Mouse (Mus musculus): ENCODE results near the gene Cbx8. TPM values are rescaled to one million over a fixed set of nuclear protein-coding genes. Genes with fewer than 3 reads are reported as not detected.

The Cbx8 gene
- polyA plus RNA-seq, 1 experiment = 4.7 TPM

- Histone ChIP-seq H3K4me1 (ENCODE audit: control insufficient read depth, insufficient read depth, insufficient read length, low read length) (peaks cover 29% of the 10 kb centered on the region), H3K36me3 (ENCODE audit: control insufficient read depth, insufficient read depth, low read length) (no peaks in the 10 kb centered on the region), H3K4me3 (ENCODE audit: low read depth, low read length) (peak overlapping the region; percentile 71), H3K27me3 (ENCODE audit: control insufficient read depth, insufficient read depth, low read length) (peaks cover 45% of the 10 kb centered on the region), H3K27ac (ENCODE audit: insufficient read depth, low read depth, low read length) (peak overlapping the region; percentile 37; the same call in 1 of the 2 replicates)
- TF ChIP-seq CTCF (IDR thresholded peaks at IDR 0.05; ENCODE audit: extremely low read depth, insufficient read length, insufficient replicate concordance, low read depth, low read length) (no peak), POLR2A (IDR thresholded peaks at IDR 0.05; ENCODE audit: low read depth, low read length) (no peak)
- 12% methylated on average over 9 of the region's 9 CpGs for WGBS
These were observed 16.5 kb upstream of the Cbx8 start for GRCm38 (mm10) chr11:119057291-119057690.

GRCm38 (mm10) chr11:119056301-119057211, 15.8 kb upstream of the Cbx8 start:
- TF ChIP-seq POLR2A (IDR thresholded peaks at IDR 0.05; ENCODE audit: low read depth, low read length) (peak; percentile 41; the same call in 1 of the 2 replicates), CTCF (IDR thresholded peaks at IDR 0.05; ENCODE audit: extremely low read depth, insufficient read length, insufficient replicate concordance, low read depth, low read length) (no peak)
- peak overlapping the region; percentile 71 for H3K4me3 ChIP-seq (ENCODE audit: low read depth, low read length)
- WGBS = 1% methylated on average over 65 of the region's 65 CpGs
- H3K27ac ChIP-seq (ENCODE audit: insufficient read depth, low read depth, low read length) = peak overlapping the region; percentile 37
- peaks cover 35% of the 10 kb centered on the region for H3K4me1 ChIP-seq (ENCODE audit: control insufficient read depth, insufficient read depth, insufficient read length, low read length)
- H3K27me3 ChIP-seq (ENCODE audit: control insufficient read depth, insufficient read depth, low read length) = peaks cover 47% of the 10 kb centered on the region
- no peaks in the 10 kb centered on the region for H3K36me3 ChIP-seq (ENCODE audit: control insufficient read depth, insufficient read depth, low read length)

- H3K27ac ChIP-seq (ENCODE audit: insufficient read depth, low read depth, low read length) = no peak overlapping the region
- peaks cover 47% of the 10 kb centered on the region for H3K27me3 ChIP-seq (ENCODE audit: control insufficient read depth, insufficient read depth, low read length)
- TF ChIP-seq POLR2A (IDR thresholded peaks at IDR 0.05; ENCODE audit: low read depth, low read length) (no peak), CTCF (IDR thresholded peaks at IDR 0.05; ENCODE audit: extremely low read depth, insufficient read length, insufficient replicate concordance, low read depth, low read length) (no peak)
- peak overlapping the region; percentile 71 for H3K4me3 ChIP-seq (ENCODE audit: low read depth, low read length)
- no peaks in the 10 kb centered on the region for H3K36me3 ChIP-seq (ENCODE audit: control insufficient read depth, insufficient read depth, low read length)
- peaks cover 38% of the 10 kb centered on the region for H3K4me1 ChIP-seq (ENCODE audit: control insufficient read depth, insufficient read depth, insufficient read length, low read length)
- 2% methylated on average over 32 of the region's 32 CpGs for WGBS
These were observed 14.9 kb upstream of the Cbx8 start for GRCm38 (mm10) chr11:119055571-119056131.

GRCm38 (mm10) chr11:119054351-119055345, 13.9 kb upstream of the Cbx8 start:
- H3K27ac ChIP-seq (ENCODE audit: insufficient read depth, low read depth, low read length) = no peak overlapping the region
- no peaks in the 10 kb centered on the region for H3K36me3 ChIP-seq (ENCODE audit: control insufficient read depth, insufficient read depth, low read length)
- H3K4me1 ChIP-seq (ENCODE audit: control insufficient read depth, insufficient read depth, insufficient read length, low read length) = peaks cover 48% of the 10 kb centered on the region
- peak overlapping the region; percentile 71 for H3K4me3 ChIP-seq (ENCODE audit: low read depth, low read length)
- TF ChIP-seq POLR2A (IDR thresholded peaks at IDR 0.05; ENCODE audit: low read depth, low read length) = no peak
- TF ChIP-seq CTCF (IDR thresholded peaks at IDR 0.05; ENCODE audit: extremely low read depth, insufficient read length, insufficient replicate concordance, low read depth, low read length) = peak; percentile 73; the same call in 1 of the 2 replicates
- H3K27me3 ChIP-seq (ENCODE audit: control insufficient read depth, insufficient read depth, low read length) = peaks cover 51% of the 10 kb centered on the region
- WGBS = 4% methylated on average over 47 of the region's 47 CpGs

GRCm38 (mm10) chr11:119053738-119054350, 13.1 kb upstream of the Cbx8 start:
- no peak overlapping the region for H3K27ac ChIP-seq (ENCODE audit: insufficient read depth, low read depth, low read length)
- H3K36me3 ChIP-seq (ENCODE audit: control insufficient read depth, insufficient read depth, low read length) = no peaks in the 10 kb centered on the region
- peaks cover 50% of the 10 kb centered on the region for H3K4me1 ChIP-seq (ENCODE audit: control insufficient read depth, insufficient read depth, insufficient read length, low read length)
- no peak for TF ChIP-seq POLR2A (IDR thresholded peaks at IDR 0.05; ENCODE audit: low read depth, low read length)
- no peak for TF ChIP-seq CTCF (IDR thresholded peaks at IDR 0.05; ENCODE audit: extremely low read depth, insufficient read length, insufficient replicate concordance, low read depth, low read length)
- WGBS = 2% methylated on average over 33 of the region's 35 CpGs
- peaks cover 51% of the 10 kb centered on the region for H3K27me3 ChIP-seq (ENCODE audit: control insufficient read depth, insufficient read depth, low read length)
- peak overlapping the region; percentile 64 for H3K4me3 ChIP-seq (ENCODE audit: low read depth, low read length)

- peak overlapping the region; percentile 89 for H3K27ac ChIP-seq (ENCODE audit: insufficient read depth, low read depth, low read length)
- TF ChIP-seq CTCF (IDR thresholded peaks at IDR 0.05; ENCODE audit: extremely low read depth, insufficient read length, insufficient replicate concordance, low read depth, low read length) (0 out of 2 replicates have a peak, but pooled peaks have one; percentile 13), POLR2A (IDR thresholded peaks at IDR 0.05; ENCODE audit: low read depth, low read length) (no peak; the same call in 1 of the 2 replicates)
- WGBS = 1% methylated on average over 42 of the region's 42 CpGs
- H3K27me3 ChIP-seq (ENCODE audit: control insufficient read depth, insufficient read depth, low read length) = peaks cover 51% of the 10 kb centered on the region
- no peaks in the 10 kb centered on the region for H3K36me3 ChIP-seq (ENCODE audit: control insufficient read depth, insufficient read depth, low read length)
- peak overlapping the region; percentile 64 for H3K4me3 ChIP-seq (ENCODE audit: low read depth, low read length)
- peaks cover 44% of the 10 kb centered on the region for H3K4me1 ChIP-seq (ENCODE audit: control insufficient read depth, insufficient read depth, insufficient read length, low read length)
These were observed 12.5 kb upstream of the Cbx8 start for GRCm38 (mm10) chr11:119053257-119053670.

Data from small intestine, adult 2 months (tissue).